Mouse (Mus musculus) G1E (cell line): ENCODE data around the gene Cst9.

ENCODE experiments used
- CTCF ChIP-seq: IDR thresholded peaks from 2 replicates; pipeline ENCODE4 v1.5.1; 2012; ENCODE audit warnings: low read depth, low read length, inconsistent platforms, mixed read lengths
- GATA1 ChIP-seq: IDR thresholded peaks from 2 replicates; pipeline ENCODE4 v1.6.1; 2012; ENCODE audit warnings: borderline replicate concordance, low read length, inconsistent platforms, mixed read lengths
- POLR2AphosphoS5 ChIP-seq: IDR thresholded peaks from 2 replicates; pipeline ENCODE4 v1.6.1; 2012; ENCODE audit warnings: low read depth, low read length, inconsistent platforms; ENCODE audit not compliant: insufficient replicate concordance
- TAL1 ChIP-seq: conservative IDR thresholded peaks from 2 replicates; pipeline ENCODE4 v1.6.1; 2012; ENCODE audit warnings: low read depth, low read length, inconsistent platforms, mixed read lengths

DNA sequence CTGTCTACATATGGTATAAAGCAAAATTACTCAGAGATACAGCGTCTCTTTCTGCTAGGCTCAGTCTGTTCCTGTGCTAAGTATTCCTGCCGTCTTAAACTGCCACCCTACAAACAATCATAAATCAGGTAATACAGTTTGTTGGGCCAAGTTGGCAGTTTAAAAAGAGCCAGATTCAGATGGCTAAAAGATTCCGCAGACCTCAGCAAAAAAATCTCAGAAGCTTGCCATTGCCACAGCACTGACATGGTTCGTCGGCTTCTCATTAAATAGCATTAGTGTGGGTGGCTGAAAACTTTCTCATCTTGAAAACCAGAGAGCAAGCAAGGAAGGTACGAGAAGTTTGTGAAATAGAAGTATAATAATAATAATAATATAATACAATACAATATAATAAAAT is 28.3 kb upstream of the Cst9 start:
- TF ChIP-seq CTCF (no peak), GATA1 (no peak), POLR2AphosphoS5 (no peak), TAL1 (no peak)
